ENCODE assay signal across 7 mouse cellular contexts in the genomic region with DNA sequence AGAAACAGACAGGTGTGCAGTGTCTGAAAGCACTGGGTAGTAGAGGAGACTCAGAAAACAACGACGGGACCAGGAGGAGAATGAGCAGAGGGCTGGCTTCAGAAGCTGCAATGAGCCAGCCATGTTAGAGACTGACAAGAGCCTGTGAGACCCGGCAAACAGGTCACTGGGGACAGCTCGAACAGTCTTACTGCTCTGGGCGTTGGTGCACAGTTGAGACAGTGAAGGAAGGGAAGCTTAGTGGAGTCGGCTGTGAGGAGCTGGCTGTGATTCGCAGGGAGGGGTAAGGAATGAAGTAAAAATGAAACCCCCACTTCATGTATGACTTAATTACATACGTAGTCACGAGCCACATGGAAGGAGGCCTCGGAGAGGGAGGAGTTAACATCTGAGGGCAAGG. TPM values are rescaled to one million over a fixed set of nuclear protein-coding genes. Genes with fewer than 3 reads are reported as not detected.
DNase-seq lines count a peak whose midpoint lies in the region; ATAC-seq lines count a peak whose summit lies in the region.

No protein-coding gene starts in this region.

- no peak overlapping the region; the same call in 1 of the 2 replicates for H3K27ac ChIP-seq in embryonic facial prominence, embryonic 10.5 days (replicated peaks)
- H3K27ac ChIP-seq in forebrain, embryonic 10.5 days = peak overlapping the region; percentile 72
- H3K27ac ChIP-seq in hindbrain, embryonic 14.5 days = no peak overlapping the region

- H3K36me3 ChIP-seq in embryonic facial prominence, embryonic 10.5 days (replicated peaks) = no peaks in the 10 kb centered on the region
- H3K36me3 ChIP-seq in forebrain, embryonic 10.5 days (replicated peaks) = no peaks in the 10 kb centered on the region
- no peaks in the 10 kb centered on the region for H3K36me3 ChIP-seq in hindbrain, embryonic 14.5 days (replicated peaks; ENCODE audit: control insufficient read depth, insufficient read depth)

- ATAC-seq in hindbrain, embryonic 14.5 days (ENCODE audit: low FRiP score) = no peak
- peak; percentile 35 for ATAC-seq in megakaryocyte-erythroid progenitor cell, adult 5-6 weeks (replicated peaks; ENCODE audit: low FRiP score, low TSS enrichment, poor library complexity, severe bottlenecking)
- ATAC-seq in megakaryocyte, adult 5-6 weeks (ENCODE audit: poor library complexity, severe bottlenecking) = no peak

- no peak overlapping the region for H3K9ac ChIP-seq in hindbrain, embryonic 14.5 days

- intact Hi-C loops in gastrocnemius, postnatal 36 days (cut with DNase I) = loop anchor here (5.0 kb wide), 2 partner anchors 37 to 152 kb away; partner anchors contain the start of gene Rasal2

- peak overlapping the region; percentile 44 for H3K4me2 ChIP-seq in hindbrain, embryonic 14.5 days (replicated peaks)

- peak overlapping the region; percentile 45 for H3K4me3 ChIP-seq in embryonic facial prominence, embryonic 10.5 days
- peak overlapping the region; percentile 39 for H3K4me3 ChIP-seq in forebrain, embryonic 10.5 days
- H3K4me3 ChIP-seq in hindbrain, embryonic 14.5 days (replicated peaks; ENCODE audit: low read length) = peak overlapping the region; percentile 11

- no peaks in the 10 kb centered on the region for H3K9me3 ChIP-seq in embryonic facial prominence, embryonic 10.5 days
- no peaks in the 10 kb centered on the region for H3K9me3 ChIP-seq in forebrain, embryonic 10.5 days
- no peaks in the 10 kb centered on the region for H3K9me3 ChIP-seq in hindbrain, embryonic 14.5 days (ENCODE audit: control insufficient read depth, low read length)

- peaks cover 58% of the 10 kb centered on the region for H3K4me1 ChIP-seq in embryonic facial prominence, embryonic 10.5 days
- H3K4me1 ChIP-seq in forebrain, embryonic 10.5 days = peaks cover 76% of the 10 kb centered on the region
- peaks cover 12% of the 10 kb centered on the region; the same call in 1 of the 2 replicates for H3K4me1 ChIP-seq in hindbrain, embryonic 14.5 days (replicated peaks; ENCODE audit: control insufficient read depth, insufficient read depth, low read length)

- WGBS in embryonic facial prominence, embryonic 10.5 days = 4% methylated on average over 10 of the region's 10 CpGs
- WGBS in forebrain, embryonic 10.5 days = 3% methylated on average over 10 of the region's 10 CpGs
- 13% methylated on average over 10 of the region's 10 CpGs for WGBS in hindbrain, embryonic 14.5 days

- H3K27me3 ChIP-seq in embryonic facial prominence, embryonic 10.5 days (replicated peaks; ENCODE audit: low read depth, poor library complexity, severe bottlenecking) = peaks cover 50% of the 10 kb centered on the region
- peaks cover 72% of the 10 kb centered on the region for H3K27me3 ChIP-seq in forebrain, embryonic 10.5 days (ENCODE audit: poor library complexity, severe bottlenecking)
- H3K27me3 ChIP-seq in hindbrain, embryonic 14.5 days (ENCODE audit: control insufficient read depth, insufficient read depth, low read length) = no peaks in the 10 kb centered on the region

- peak; percentile 32 for DNase-seq in embryonic facial prominence, embryonic 10.5 days (ENCODE audit: low spot score)
- peak; percentile 39 for DNase-seq in forebrain, embryonic 10.5 days (ENCODE audit: extremely low spot score, low spot score)
- no peak for DNase-seq in hindbrain, embryonic 14.5 days (ENCODE audit: low spot score)
- no peak for DNase-seq in urinary bladder, postnatal 25 days (ENCODE audit: low spot score)
- DNase-seq in gastrocnemius, postnatal 36 days = no peak

RNA-seq across cellular contexts. Expression of gene Cryzl2, which starts 8.8 kb away (rescaled TPM):
- 5.4 and 8.1 TPM in 2 replicates for polyA plus RNA-seq in embryonic facial prominence, embryonic 10.5 days (2016; fragmentation: Nextera tagmentation; extraction: Ambion mirVana)
- 5.5 and 6.7 TPM in 2 replicates for polyA plus RNA-seq in forebrain, embryonic 10.5 days (2016; fragmentation: Nextera tagmentation; extraction: Ambion mirVana)
- 7.6 and 9.9 TPM in 2 replicates for polyA plus RNA-seq in hindbrain, embryonic 14.5 days (2014; fragmentation: Nextera tagmentation; extraction: Ambion mirVana)
- total RNA-seq in megakaryocyte-erythroid progenitor cell, adult 5-6 weeks (2014; fragmentation: Nextera tagmentation) = 13.6 and 24.1 TPM in 2 replicates
- 23.6 and 31.5 TPM in 2 replicates for total RNA-seq in megakaryocyte-erythroid progenitor cell, adult 5-6 weeks (2017)
- 6.0 and 8.4 TPM in 2 replicates for total RNA-seq in megakaryocyte, adult 5-6 weeks (2015)
- total RNA-seq in megakaryocyte, adult 5-6 weeks (2017) = 4.7 and 8.0 TPM in 2 replicates
- total RNA-seq in gastrocnemius, postnatal 36 days (2021) = under 1 TPM; 0.20 to 0.57 TPM

RNA-seq across cellular contexts. Expression of gene Rasal2, which starts 37.1 kb away (rescaled TPM):
- polyA plus RNA-seq in embryonic facial prominence, embryonic 10.5 days (2016; fragmentation: Nextera tagmentation; extraction: Ambion mirVana) = 8.0 and 9.0 TPM in 2 replicates
- 9.5 and 10.2 TPM in 2 replicates for polyA plus RNA-seq in forebrain, embryonic 10.5 days (2016; fragmentation: Nextera tagmentation; extraction: Ambion mirVana)
- 42.1 and 45.5 TPM in 2 replicates for polyA plus RNA-seq in hindbrain, embryonic 14.5 days (2014; fragmentation: Nextera tagmentation; extraction: Ambion mirVana)
- 3.2 and 6.6 TPM in 2 replicates for total RNA-seq in megakaryocyte-erythroid progenitor cell, adult 5-6 weeks (2014; fragmentation: Nextera tagmentation)
- 1.9 and 4.6 TPM in 2 replicates for total RNA-seq in megakaryocyte-erythroid progenitor cell, adult 5-6 weeks (2017)
- 0.46 and 1.2 TPM in 2 replicates for total RNA-seq in megakaryocyte, adult 5-6 weeks (2015)
- 0.73 and 0.98 TPM in 2 replicates for total RNA-seq in megakaryocyte, adult 5-6 weeks (2017)
- total RNA-seq in gastrocnemius, postnatal 36 days (2021) = 1 to 10 TPM; 5.4 to 9.0 TPM

RNA-seq across cellular contexts. Expression of gene Sec16b, which starts 57.0 kb away (rescaled TPM):
- polyA plus RNA-seq in embryonic facial prominence, embryonic 10.5 days (2016; fragmentation: Nextera tagmentation; extraction: Ambion mirVana) = 0.67 and 0.82 TPM in 2 replicates
- 0.63 and 0.73 TPM in 2 replicates for polyA plus RNA-seq in forebrain, embryonic 10.5 days (2016; fragmentation: Nextera tagmentation; extraction: Ambion mirVana)
- 0.60 and 0.79 TPM in 2 replicates for polyA plus RNA-seq in hindbrain, embryonic 14.5 days (2014; fragmentation: Nextera tagmentation; extraction: Ambion mirVana)
- total RNA-seq in megakaryocyte-erythroid progenitor cell, adult 5-6 weeks (2014; fragmentation: Nextera tagmentation) = 0.45 TPM in 1 of 2 replicates, not detected in the other
- not detected in 2 replicates for total RNA-seq in megakaryocyte-erythroid progenitor cell, adult 5-6 weeks (2017)
- total RNA-seq in megakaryocyte, adult 5-6 weeks (2015) = 0.54 and 0.89 TPM in 2 replicates
- total RNA-seq in megakaryocyte, adult 5-6 weeks (2017) = 0.26 and 0.41 TPM in 2 replicates
- total RNA-seq in gastrocnemius, postnatal 36 days (2021) = 1 to 10 TPM; 1.1 to 1.6 TPM

Comparison
In these comparisons a context has a peak if more than half of its experiments do, and no peak if none do; other contexts are left out.
1. DNase-seq: peak in embryonic facial prominence, embryonic 10.5 days (single experiment) and forebrain, embryonic 10.5 days (single experiment); none in hindbrain, embryonic 14.5 days (single experiment), urinary bladder, postnatal 25 days (single experiment) and gastrocnemius, postnatal 36 days (0 of 2).
2. Peak in every context shown above with its lines, with median percentiles within 50 percentile points of each other: H3K4me3 ChIP-seq.